8 mouse cellular contexts compared by ENCODE assay signal in the genomic region with DNA sequence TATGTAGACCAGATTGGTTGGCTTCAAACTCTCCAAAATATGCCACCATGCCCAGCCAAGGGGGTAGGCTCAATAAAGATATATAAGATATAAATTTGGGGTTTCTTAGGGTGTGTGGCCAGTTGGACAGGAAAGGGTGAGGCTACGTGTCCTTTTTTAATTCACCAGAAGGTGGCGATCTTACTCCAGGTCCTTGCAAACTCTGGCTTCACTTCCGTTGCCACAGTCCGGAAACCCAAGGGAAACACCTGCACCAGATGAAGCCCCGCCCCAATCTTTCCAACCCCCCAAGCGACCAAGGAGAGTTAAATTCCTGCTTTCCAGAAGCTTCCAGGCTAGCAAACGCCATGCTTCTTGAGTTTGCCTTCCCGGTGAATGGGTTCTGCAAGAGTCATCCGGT. TPM values are rescaled to one million over a fixed set of nuclear protein-coding genes. Genes with fewer than 3 reads are reported as not detected.
DNase-seq lines count a peak whose midpoint lies in the region; ATAC-seq and TF ChIP-seq lines count a peak whose summit lies in the region.

No protein-coding gene starts in this region.

- DNase-seq in B cell, adult 2 months = peak; percentile 80 to 83
- DNase-seq in R1 (ENCODE audit: low read depth, low spot score) = peak; percentile 96
- peak; percentile 86 for DNase-seq in embryonic facial prominence, embryonic 11.5 days (ENCODE audit: low spot score)
- DNase-seq in kidney, adult 8-10 months = peak; percentile 70 to 78
- no peak for DNase-seq in liver, embryonic 13.5 days
- peak; percentile 92 for DNase-seq in naive thymus-derived CD4-positive, alpha-beta T cell, adult 2 months (ENCODE audit: low read depth)
- DNase-seq in stomach, postnatal 0 days (ENCODE audit: low spot score) = peak; percentile 81

- peak; percentile 86 for TF ChIP-seq CTCF in stomach, postnatal 0 days (IDR thresholded peaks at IDR 0.05; ENCODE audit: low read depth)

- 21% methylated on average over 9 of the region's 9 CpGs for WGBS in embryonic facial prominence, embryonic 11.5 days
- WGBS in heart, embryonic 11.5 days (ENCODE audit: insufficient replicate concordance) = 20% methylated on average over 9 of the region's 9 CpGs
- 14% methylated on average over 9 of the region's 9 CpGs for WGBS in liver, embryonic 13.5 days (ENCODE audit: insufficient replicate concordance)
- WGBS in stomach, postnatal 0 days = 19% methylated on average over 9 of the region's 9 CpGs

- no peaks in the 10 kb centered on the region for H3K36me3 ChIP-seq in embryonic facial prominence, embryonic 11.5 days (replicated peaks; ENCODE audit: control insufficient read depth, insufficient read depth, low read depth, low read length)
- no peaks in the 10 kb centered on the region for H3K36me3 ChIP-seq in heart, embryonic 11.5 days (ENCODE audit: control insufficient read depth, insufficient read depth, low read length)
- no peaks in the 10 kb centered on the region for H3K36me3 ChIP-seq in liver, embryonic 13.5 days
- H3K36me3 ChIP-seq in stomach, postnatal 0 days (ENCODE audit: control insufficient read depth, insufficient read depth, low read length) = no peaks in the 10 kb centered on the region

- no peak overlapping the region for H3K27ac ChIP-seq in embryonic facial prominence, embryonic 11.5 days (replicated peaks; ENCODE audit: low read depth, low read length)
- H3K27ac ChIP-seq in heart, embryonic 11.5 days (ENCODE audit: low read depth, low read length) = peak overlapping the region; percentile 54; the same call in 1 of the 2 replicates
- no peak overlapping the region for H3K27ac ChIP-seq in liver, embryonic 13.5 days
- H3K27ac ChIP-seq in stomach, postnatal 0 days (replicated peaks) = no peak overlapping the region

- TF ChIP-seq EP300 in stomach, postnatal 0 days (optimal IDR thresholded peaks at IDR 0.05) = no peak

- no peak overlapping the region for H3K4me2 ChIP-seq in embryonic facial prominence, embryonic 11.5 days (ENCODE audit: low read depth, low read length)
- H3K4me2 ChIP-seq in heart, embryonic 11.5 days = no peak overlapping the region
- H3K4me2 ChIP-seq in liver, embryonic 13.5 days = peak overlapping the region; percentile 28; the same call in 1 of the 2 replicates
- no peak overlapping the region for H3K4me2 ChIP-seq in stomach, postnatal 0 days (replicated peaks; ENCODE audit: low read depth)

- no peak overlapping the region for H3K4me3 ChIP-seq in embryonic facial prominence, embryonic 11.5 days (ENCODE audit: low read depth, low read length)
- no peak overlapping the region for H3K4me3 ChIP-seq in heart, embryonic 11.5 days (ENCODE audit: low read depth, low read length)
- no peak overlapping the region for H3K4me3 ChIP-seq in liver, embryonic 13.5 days (replicated peaks)
- no peak overlapping the region for H3K4me3 ChIP-seq in stomach, postnatal 0 days (ENCODE audit: low read depth, low read length)

- ATAC-seq in embryonic facial prominence, embryonic 11.5 days (replicated peaks; ENCODE audit: insufficient number of reproducible peaks, low FRiP score, low TSS enrichment, low read depth) = 0 out of 2 replicates have a peak, but pooled peaks have one; percentile 63
- no peak for ATAC-seq in heart, embryonic 11.5 days (replicated peaks; ENCODE audit: insufficient number of reproducible peaks, low FRiP score, low TSS enrichment)
- ATAC-seq in liver, embryonic 13.5 days (ENCODE audit: low read depth) = no peak; the same call in 1 of the 2 replicates
- peak; percentile 63 for ATAC-seq in stomach, postnatal 0 days (ENCODE audit: low FRiP score, low TSS enrichment)

- H3K27me3 ChIP-seq in embryonic facial prominence, embryonic 11.5 days (ENCODE audit: control insufficient read depth, insufficient read depth, low read length) = no peaks in the 10 kb centered on the region
- no peaks in the 10 kb centered on the region for H3K27me3 ChIP-seq in heart, embryonic 11.5 days (ENCODE audit: control insufficient read depth, insufficient read depth, low read length)
- no peaks in the 10 kb centered on the region for H3K27me3 ChIP-seq in liver, embryonic 13.5 days
- H3K27me3 ChIP-seq in stomach, postnatal 0 days (ENCODE audit: control insufficient read depth, insufficient read depth, low read length) = no peaks in the 10 kb centered on the region

- H3K9me3 ChIP-seq in embryonic facial prominence, embryonic 11.5 days (replicated peaks; ENCODE audit: control insufficient read depth, low read length) = no peaks in the 10 kb centered on the region
- no peaks in the 10 kb centered on the region for H3K9me3 ChIP-seq in heart, embryonic 11.5 days (replicated peaks; ENCODE audit: control insufficient read depth, low read length)
- H3K9me3 ChIP-seq in liver, embryonic 13.5 days (replicated peaks) = no peaks in the 10 kb centered on the region
- H3K9me3 ChIP-seq in stomach, postnatal 0 days (ENCODE audit: control insufficient read depth, low read length) = no peaks in the 10 kb centered on the region

- H3K9ac ChIP-seq in embryonic facial prominence, embryonic 11.5 days (replicated peaks; ENCODE audit: low read length) = no peak overlapping the region
- no peak overlapping the region for H3K9ac ChIP-seq in heart, embryonic 11.5 days (ENCODE audit: low read depth, low read length)
- H3K9ac ChIP-seq in liver, embryonic 13.5 days = no peak overlapping the region
- no peak overlapping the region for H3K9ac ChIP-seq in stomach, postnatal 0 days (ENCODE audit: low read length)

- H3K4me1 ChIP-seq in embryonic facial prominence, embryonic 11.5 days (ENCODE audit: control insufficient read depth, insufficient read depth, low read length) = no peaks in the 10 kb centered on the region
- H3K4me1 ChIP-seq in heart, embryonic 11.5 days (ENCODE audit: control insufficient read depth, insufficient read depth, low read length) = peaks cover 23% of the 10 kb centered on the region
- H3K4me1 ChIP-seq in liver, embryonic 13.5 days (replicated peaks) = peaks cover 38% of the 10 kb centered on the region
- H3K4me1 ChIP-seq in stomach, postnatal 0 days (replicated peaks; ENCODE audit: control insufficient read depth, insufficient read depth) = no peaks in the 10 kb centered on the region

RNA-seq across cellular contexts. Expression of a gene that starts 0.4 kb away (rescaled TPM):
- polyA plus RNA-seq in embryonic facial prominence, embryonic 11.5 days (2014; fragmentation: Nextera tagmentation; extraction: Ambion mirVana) = 52.9 and 53.2 TPM in 2 replicates
- polyA plus RNA-seq in heart, embryonic 11.5 days (2014; fragmentation: Nextera tagmentation; extraction: Ambion mirVana) = 183 and 209 TPM in 2 replicates
- polyA plus RNA-seq in liver, embryonic 13.5 days (2015; fragmentation: Nextera tagmentation; extraction: Ambion mirVana) = 33.8 and 36.8 TPM in 2 replicates
- polyA plus RNA-seq in stomach, postnatal 0 days (2015; fragmentation: Nextera tagmentation; extraction: Ambion mirVana) = 418 and 496 TPM in 2 replicates

RNA-seq across cellular contexts. Expression of a gene that starts 46.4 kb away (rescaled TPM):
- 33.5 and 35.3 TPM in 2 replicates for polyA plus RNA-seq in embryonic facial prominence, embryonic 11.5 days (2014; fragmentation: Nextera tagmentation; extraction: Ambion mirVana)
- polyA plus RNA-seq in heart, embryonic 11.5 days (2014; fragmentation: Nextera tagmentation; extraction: Ambion mirVana) = 61.5 and 68.1 TPM in 2 replicates
- polyA plus RNA-seq in liver, embryonic 13.5 days (2015; fragmentation: Nextera tagmentation; extraction: Ambion mirVana) = 5.7 and 7.1 TPM in 2 replicates
- polyA plus RNA-seq in stomach, postnatal 0 days (2015; fragmentation: Nextera tagmentation; extraction: Ambion mirVana) = 91.1 and 92.2 TPM in 2 replicates

RNA-seq across cellular contexts. Expression of a gene that starts 59.7 kb away (rescaled TPM):
- 12.5 and 19.1 TPM in 2 replicates for polyA plus RNA-seq in embryonic facial prominence, embryonic 11.5 days (2014; fragmentation: Nextera tagmentation; extraction: Ambion mirVana)
- 3,442 and 3,640 TPM in 2 replicates for polyA plus RNA-seq in heart, embryonic 11.5 days (2014; fragmentation: Nextera tagmentation; extraction: Ambion mirVana)
- polyA plus RNA-seq in liver, embryonic 13.5 days (2015; fragmentation: Nextera tagmentation; extraction: Ambion mirVana) = 9.7 and 12.3 TPM in 2 replicates
- 4.2 and 6.8 TPM in 2 replicates for polyA plus RNA-seq in stomach, postnatal 0 days (2015; fragmentation: Nextera tagmentation; extraction: Ambion mirVana)

Comparison
In these comparisons a context has a peak if more than half of its experiments do, and no peak if none do; other contexts are left out.
1. ATAC-seq: peak in embryonic facial prominence, embryonic 11.5 days (single experiment) and stomach, postnatal 0 days (single experiment); none in heart, embryonic 11.5 days (single experiment) and liver, embryonic 13.5 days (single experiment).
2. RNA of a gene that starts 59.7 kb away (polyA plus RNA-seq): 3,442 to 3,640 TPM in heart, embryonic 11.5 days; 12.5 to 19.1 TPM in embryonic facial prominence, embryonic 11.5 days, 9.7 to 12.3 TPM in liver, embryonic 13.5 days and 4.2 to 6.8 TPM in stomach, postnatal 0 days; every median in the first group is over 100 times any median in the second.